Mouse (Mus musculus) CD4-positive naive resting alpha-beta T cell, adult 76 days (primary cell): ENCODE results near the gene Dcun1d3. TPM values are rescaled to one million over a fixed set of nuclear protein-coding genes. Genes with fewer than 3 reads are reported as not detected.

Source experiments
- total RNA-seq: library from RNA; stranded (reverse); gene quantifications from one replicate; pipeline ENCODE4 v1.2.4, GENCODE M21; 2023

Gene Dcun1d3
- 21.3 TPM for total RNA-seq

DNA sequence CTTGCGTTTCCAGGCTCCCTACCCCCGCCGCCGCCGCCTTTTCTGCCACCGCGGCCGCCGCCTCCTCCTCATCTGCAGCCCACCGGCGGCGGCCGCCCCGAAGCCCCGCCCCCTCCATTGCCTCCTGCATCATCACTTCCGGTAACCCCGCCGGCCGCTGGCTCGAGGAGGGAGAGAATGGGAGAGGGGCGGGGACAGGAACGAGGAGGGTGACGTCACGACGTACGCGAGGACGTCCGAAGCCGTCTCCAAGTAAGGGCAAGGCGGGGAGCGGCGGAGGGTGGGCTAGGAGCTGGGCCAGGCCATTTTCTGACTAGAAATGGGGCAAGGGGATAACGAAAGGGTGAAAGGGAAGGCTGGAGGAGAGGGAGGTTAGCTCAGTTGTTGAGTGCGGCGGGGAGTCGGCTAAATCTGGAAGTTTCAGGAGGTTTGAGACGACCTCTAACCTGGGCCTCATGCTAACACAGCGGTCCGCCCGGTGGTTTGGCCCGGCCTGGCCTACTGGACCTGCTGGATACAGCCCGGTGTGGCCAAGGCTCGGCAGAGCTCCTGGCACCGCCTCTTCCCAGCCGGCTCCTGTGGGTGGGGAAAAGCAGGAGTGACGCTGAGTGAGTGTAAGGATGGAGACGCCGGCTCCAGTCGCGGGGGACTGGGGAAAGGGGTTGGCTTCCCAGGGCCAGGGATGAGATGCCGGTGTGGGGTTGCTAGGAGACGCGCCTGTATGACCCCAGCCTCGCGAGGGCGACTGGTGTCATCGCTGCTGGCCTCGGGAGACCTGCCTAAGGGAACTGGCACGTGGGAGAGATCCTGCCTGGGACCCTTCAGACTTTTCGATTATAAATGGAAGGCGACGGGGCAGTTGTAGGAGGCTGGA lies at the start of gene Dcun1d3, which contains the start of gene Lyrm1:
Dcun1d3 (minus strand) TSS at position 660 of the 874 bp plus-strand sequence.
Lyrm1 (plus strand) TSS at position 223 of the 874 bp plus-strand sequence.

Other genes with a start within 250 kb of the Dcun1d3 start
- not detected for gene Acsm4, start 206.3 kb downstream of the Dcun1d3 start, total RNA-seq
- gene Thumpd1, start 175.5 kb downstream of the Dcun1d3 start, total RNA-seq: 96.7 TPM
- gene Acsm3, start 135.4 kb downstream of the Dcun1d3 start, total RNA-seq: not detected
- 48.4 TPM for gene Rexo5, start 102.3 kb downstream of the Dcun1d3 start, total RNA-seq
- 6.2 TPM for gene Eri2, start 102.2 kb downstream of the Dcun1d3 start, total RNA-seq
- gene Lyrm1, start 437 bp downstream of the Dcun1d3 start, total RNA-seq: 6.3 TPM
- not detected for gene Dnah3, start 199.0 kb upstream of the Dcun1d3 start, total RNA-seq
- not detected for gene Tmem159, start 206.1 kb upstream of the Dcun1d3 start, total RNA-seq
- gene Zp2, start 249.0 kb upstream of the Dcun1d3 start, total RNA-seq: not detected